Mouse (Mus musculus): Measurements from ENCODE around the gene Gdpd1. TPM values are rescaled to one million over a fixed set of nuclear protein-coding genes. Genes with fewer than 3 reads are reported as not detected.
A peak's percentile ranks its signal among the peaks of the same experiment; 100 is the strongest.
"Not testable (repeated sequence)": the region's sequence is repeated elsewhere in the genome, so short reads cannot be mapped to it uniquely, and the experiment has no call there.

The Gdpd1 gene
- total and polyA plus RNA-seq, 2 experiments from 2014 or later: 12.6 to 31.8 TPM

DNA sequence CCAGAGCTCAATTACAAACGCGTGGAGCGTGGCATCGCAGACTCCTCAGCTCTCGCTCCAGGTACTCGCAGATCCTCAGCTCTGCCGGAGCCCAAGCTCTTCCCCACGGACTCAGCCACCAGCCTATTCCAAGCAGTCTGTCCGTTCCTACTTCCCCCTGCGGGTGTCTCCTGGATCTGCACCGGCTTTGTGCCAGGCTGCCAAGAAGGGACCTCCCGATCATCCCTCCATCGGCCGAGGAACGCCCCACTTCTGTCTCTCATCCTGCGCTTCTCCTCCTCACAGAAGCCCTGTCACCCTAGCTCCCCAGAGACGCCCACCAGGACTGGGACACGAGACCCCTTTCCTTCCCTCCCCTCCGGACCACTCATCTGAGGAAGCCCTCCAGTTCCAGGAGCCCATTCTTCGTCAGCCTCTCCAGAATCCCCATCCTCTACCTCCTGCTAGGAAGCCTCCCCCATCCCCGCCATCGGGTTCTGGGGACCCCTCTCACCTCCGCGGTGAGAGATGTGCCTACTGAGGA, 458 bp downstream of the Gdpd1 start:
- peak; percentile 48 for TF ChIP-seq CTCF (IDR thresholded peaks at IDR 0.05; ENCODE audit: low read depth)
- no peak for TF ChIP-seq EP300 (IDR thresholded peaks at IDR 0.05; ENCODE audit: low read depth)
- H3K36me3 ChIP-seq (replicated peaks; ENCODE audit: control insufficient read depth, insufficient read depth, low read length): peaks cover 19% of the 10 kb centered on the region
- under 1% methylated on average over 24 of the region's 24 CpGs for WGBS

DNA sequence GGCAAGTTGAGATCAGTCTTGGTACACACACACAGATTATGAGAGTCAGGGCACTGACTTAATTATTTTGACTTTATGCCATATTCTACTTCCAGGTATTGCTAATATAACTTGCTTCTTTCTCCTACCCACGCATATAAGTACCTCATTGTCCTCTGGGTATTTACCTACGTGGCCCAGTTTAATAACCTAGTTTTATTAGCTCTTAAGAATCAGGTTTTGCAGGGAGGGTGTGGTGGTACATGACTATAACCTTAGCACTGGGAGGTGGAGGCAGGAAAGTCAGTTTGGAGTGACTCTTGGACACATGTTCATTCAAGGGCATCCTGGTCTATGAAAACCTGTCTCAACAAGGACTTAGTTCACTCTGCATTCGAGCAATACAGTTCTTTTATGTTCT, 11.8 kb downstream of the Gdpd1 start:
- H3K4me2 ChIP-seq (ENCODE audit: low read depth, low read length): no peak overlapping the region
- ATAC-seq (ENCODE audit: insufficient read depth, low read depth) (no peak), DNase-seq (ENCODE audit: low spot score) (no peak)
- H3K4me1 ChIP-seq (ENCODE audit: control insufficient read depth, insufficient read depth): no peaks in the 10 kb centered on the region
- no peaks in the 10 kb centered on the region for H3K27me3 ChIP-seq (ENCODE audit: control insufficient read depth, insufficient read depth, low read length)
- no peak overlapping the region for H3K27ac ChIP-seq (ENCODE audit: low read depth)
- no peaks in the 10 kb centered on the region for H3K9me3 ChIP-seq (replicated peaks; ENCODE audit: control insufficient read depth, low read length)
- peaks cover 27% of the 10 kb centered on the region for H3K36me3 ChIP-seq (replicated peaks; ENCODE audit: control insufficient read depth, insufficient read depth, low read length)
- TF ChIP-seq CTCF (IDR thresholded peaks at IDR 0.05; ENCODE audit: low read depth) (no peak), EP300 (IDR thresholded peaks at IDR 0.05; ENCODE audit: low read depth) (no peak)
- WGBS: 66% methylated on average over 3 of the region's 3 CpGs
- H3K4me3 ChIP-seq (ENCODE audit: low read depth, low read length): no peak overlapping the region
- H3K9ac ChIP-seq (replicated peaks; ENCODE audit: low read depth, low read length): no peak overlapping the region

More for the DNA sequence above, 458 bp downstream of the Gdpd1 start:
- Histone ChIP-seq H3K4me1 (ENCODE audit: control insufficient read depth, insufficient read depth) (0 out of 2 replicates have a peak, but pooled peaks cover 8% of the 10 kb centered on the region), H3K27ac (ENCODE audit: low read depth) (peak overlapping the region; percentile 71), H3K9me3 (replicated peaks; ENCODE audit: control insufficient read depth, low read length) (no peaks in the 10 kb centered on the region), H3K4me2 (ENCODE audit: low read depth, low read length) (peak overlapping the region; percentile 100), H3K9ac (replicated peaks; ENCODE audit: low read depth, low read length) (peak overlapping the region; percentile 76), H3K27me3 (ENCODE audit: control insufficient read depth, insufficient read depth, low read length) (no peaks in the 10 kb centered on the region), H3K4me3 (ENCODE audit: low read depth, low read length) (peak overlapping the region; percentile 80)
- ATAC-seq (ENCODE audit: insufficient read depth, low read depth) (peak; percentile 79), DNase-seq (ENCODE audit: low spot score) (peak; percentile 76)

DNA sequence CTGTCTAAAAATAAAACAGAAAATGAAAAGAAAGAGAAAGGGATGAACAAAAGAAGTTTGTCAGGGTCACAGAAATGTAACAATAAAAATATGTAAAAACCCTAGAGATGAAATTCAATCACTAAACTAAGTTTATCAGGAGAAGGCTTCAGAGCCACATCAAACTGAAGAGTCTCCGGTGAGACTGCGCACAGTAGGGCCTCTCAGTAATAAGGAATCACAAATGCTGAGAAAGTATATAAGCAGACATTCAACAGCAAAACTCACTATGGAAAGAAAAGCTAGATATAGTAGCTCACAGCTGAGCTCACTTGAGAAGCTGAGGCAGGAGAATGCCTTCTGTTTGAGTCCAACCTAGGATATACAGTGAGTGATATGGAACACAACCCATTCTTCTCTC, 13.5 kb downstream of the Gdpd1 start:
- peaks cover 40% of the 10 kb centered on the region for H3K36me3 ChIP-seq (replicated peaks; ENCODE audit: control insufficient read depth, insufficient read depth, low read length)
- no peak overlapping the region for H3K4me2 ChIP-seq (ENCODE audit: low read depth, low read length)
- no peak overlapping the region for H3K9ac ChIP-seq (replicated peaks; ENCODE audit: low read depth, low read length)
- no peak for TF ChIP-seq EP300 (IDR thresholded peaks at IDR 0.05; ENCODE audit: low read depth)
- TF ChIP-seq CTCF (IDR thresholded peaks at IDR 0.05; ENCODE audit: low read depth): no peak
- WGBS: 99% methylated on average over 2 of the region's 2 CpGs
- H3K4me1 ChIP-seq (ENCODE audit: control insufficient read depth, insufficient read depth): no peaks in the 10 kb centered on the region
- no peak for ATAC-seq (ENCODE audit: insufficient read depth, low read depth)
- no peak overlapping the region for H3K27ac ChIP-seq (ENCODE audit: low read depth)
- DNase-seq (ENCODE audit: low spot score): no peak
- H3K9me3 ChIP-seq (replicated peaks; ENCODE audit: control insufficient read depth, low read length): no peaks in the 10 kb centered on the region
- H3K4me3 ChIP-seq (ENCODE audit: low read depth, low read length): no peak overlapping the region
- no peaks in the 10 kb centered on the region for H3K27me3 ChIP-seq (ENCODE audit: control insufficient read depth, insufficient read depth, low read length)

DNA sequence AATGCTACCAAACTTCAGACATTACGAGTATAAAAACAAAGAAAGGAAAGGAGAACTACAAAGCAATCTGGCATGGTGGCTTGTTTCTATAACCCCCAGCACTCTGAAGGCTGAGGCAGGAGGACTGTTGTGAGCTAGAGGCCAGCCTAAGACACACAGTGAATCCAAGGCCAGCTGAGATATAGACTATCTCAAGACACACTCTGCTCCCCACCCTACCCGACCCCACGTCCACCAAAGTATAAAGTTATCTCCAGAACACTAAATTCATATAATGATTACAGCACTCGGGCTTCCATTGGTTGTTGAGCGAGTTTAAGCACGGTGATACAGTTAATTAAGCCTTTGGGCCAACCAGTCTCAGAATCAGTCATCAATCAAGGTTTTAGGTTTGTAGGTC, 17.6 kb downstream of the Gdpd1 start:
- ATAC-seq (ENCODE audit: insufficient read depth, low read depth) (no peak), DNase-seq (ENCODE audit: low spot score) (no peak)
- no peaks in the 10 kb centered on the region for H3K27me3 ChIP-seq (ENCODE audit: control insufficient read depth, insufficient read depth, low read length)
- no peak overlapping the region for H3K27ac ChIP-seq (ENCODE audit: low read depth)
- peaks cover 36% of the 10 kb centered on the region for H3K36me3 ChIP-seq (replicated peaks; ENCODE audit: control insufficient read depth, insufficient read depth, low read length)
- H3K4me3 ChIP-seq (ENCODE audit: low read depth, low read length): no peak overlapping the region
- no peak overlapping the region for H3K9ac ChIP-seq (replicated peaks; ENCODE audit: low read depth, low read length)
- H3K4me2 ChIP-seq (ENCODE audit: low read depth, low read length): no peak overlapping the region
- WGBS: 79% methylated on average over 6 of the region's 6 CpGs
- H3K9me3 ChIP-seq (replicated peaks; ENCODE audit: control insufficient read depth, low read length): no peaks in the 10 kb centered on the region
- H3K4me1 ChIP-seq (ENCODE audit: control insufficient read depth, insufficient read depth): no peaks in the 10 kb centered on the region
- TF ChIP-seq EP300 (IDR thresholded peaks at IDR 0.05; ENCODE audit: low read depth): no peak
- no peak for TF ChIP-seq CTCF (IDR thresholded peaks at IDR 0.05; ENCODE audit: low read depth)

DNA sequence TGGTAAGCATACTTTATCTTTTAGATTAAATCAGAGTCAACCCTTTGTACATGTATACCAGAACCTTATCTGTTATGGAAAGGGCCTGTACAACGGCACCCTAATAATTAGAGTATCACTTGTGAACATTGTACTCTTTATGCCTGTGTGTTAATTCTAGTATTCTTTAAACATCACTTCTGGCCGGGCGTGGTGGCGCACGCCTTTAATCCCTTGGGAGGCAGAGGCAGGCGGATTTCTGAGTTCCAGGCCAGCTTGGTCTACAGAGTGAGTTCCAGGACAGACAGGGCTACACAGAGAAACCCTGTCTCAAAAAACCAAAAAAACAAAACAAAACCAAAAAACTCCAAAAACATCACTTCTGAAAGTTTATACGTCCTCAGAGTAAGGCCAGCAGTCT, 25.0 kb downstream of the Gdpd1 start:
- not testable (repeated sequence) for DNase-seq (ENCODE audit: low spot score); H3K9me3 ChIP-seq (replicated peaks; ENCODE audit: control insufficient read depth, low read length); H3K4me2 ChIP-seq (ENCODE audit: low read depth, low read length); H3K4me1 ChIP-seq (ENCODE audit: control insufficient read depth, insufficient read depth); H3K4me3 ChIP-seq (ENCODE audit: low read depth, low read length); ATAC-seq (ENCODE audit: insufficient read depth, low read depth); H3K27ac ChIP-seq (ENCODE audit: low read depth); H3K27me3 ChIP-seq (ENCODE audit: control insufficient read depth, insufficient read depth, low read length); H3K36me3 ChIP-seq (replicated peaks; ENCODE audit: control insufficient read depth, insufficient read depth, low read length); H3K9ac ChIP-seq (replicated peaks; ENCODE audit: low read depth, low read length)
- WGBS: 90% methylated on average over 7 of the region's 7 CpGs

DNA sequence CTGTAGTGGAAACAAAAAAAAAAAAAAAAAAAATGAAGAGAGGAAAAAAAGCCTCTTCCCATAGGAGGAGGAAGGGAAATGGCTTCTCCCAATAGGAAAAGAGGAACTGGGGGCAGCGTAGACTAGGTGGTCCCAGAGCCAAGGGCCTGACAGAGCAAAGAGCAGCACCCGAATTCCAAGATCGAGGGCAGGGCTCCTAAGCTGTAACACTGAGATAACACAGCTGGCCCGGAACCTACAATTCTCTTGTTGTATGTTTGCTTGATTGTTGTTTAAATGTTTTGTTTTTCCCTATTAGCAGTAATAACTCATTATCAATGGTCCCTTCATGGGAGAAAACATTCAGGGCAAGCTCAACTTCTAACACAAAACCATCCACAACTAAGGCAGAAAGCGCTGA, 26.9 kb downstream of the Gdpd1 start:
- no peak overlapping the region for H3K9ac ChIP-seq (replicated peaks; ENCODE audit: low read depth, low read length)
- H3K36me3 ChIP-seq (replicated peaks; ENCODE audit: control insufficient read depth, insufficient read depth, low read length): peaks cover 21% of the 10 kb centered on the region
- no peak overlapping the region for H3K27ac ChIP-seq (ENCODE audit: low read depth)
- H3K4me3 ChIP-seq (ENCODE audit: low read depth, low read length): no peak overlapping the region
- TF ChIP-seq CTCF (IDR thresholded peaks at IDR 0.05; ENCODE audit: low read depth) (no peak), EP300 (IDR thresholded peaks at IDR 0.05; ENCODE audit: low read depth) (no peak)
- 81% methylated on average over 5 of the region's 5 CpGs for WGBS
- H3K4me1 ChIP-seq (ENCODE audit: control insufficient read depth, insufficient read depth): no peaks in the 10 kb centered on the region
- no peak overlapping the region for H3K4me2 ChIP-seq (ENCODE audit: low read depth, low read length)
- ATAC-seq (ENCODE audit: insufficient read depth, low read depth): no peak
- H3K9me3 ChIP-seq (replicated peaks; ENCODE audit: control insufficient read depth, low read length): no peaks in the 10 kb centered on the region
- no peak for DNase-seq (ENCODE audit: low spot score)
- H3K27me3 ChIP-seq (ENCODE audit: control insufficient read depth, insufficient read depth, low read length): no peaks in the 10 kb centered on the region
